Mouse (Mus musculus) myocyte (in vitro differentiated cells): ENCODE measurements around the gene Arhgap15.

Experiments
- E2F4 ChIP-seq: IDR thresholded peaks from one replicate; pipeline ENCODE4 v1.6.1; 2011; ENCODE audit warnings: mild to moderate bottlenecking, control low read depth, moderate library complexity; ENCODE audit not compliant: insufficient read depth
- MAX ChIP-seq: IDR thresholded peaks from one replicate; pipeline ENCODE4 v1.6.1; 2011; ENCODE audit warnings: low read depth, mild to moderate bottlenecking, control low read depth
- MYOD1 ChIP-seq, 3 experiments: IDR thresholded peaks; one replicate each; pipeline ENCODE4 v1.6.1; 2011; ENCODE audit warnings: control low read depth in 2 of 3, low read depth in 2 of 3, mild to moderate bottlenecking in 2 of 3, moderate library complexity in 1 of 3; ENCODE audit not compliant: insufficient read length in 2 of 3, control insufficient read depth in 1 of 3
- MYOG ChIP-seq, 3 experiments: IDR thresholded peaks; one replicate each; pipeline ENCODE4 v1.6.1; 2011; ENCODE audit warnings: control low read depth in 2 of 3, low read depth in 2 of 3, mild to moderate bottlenecking in 2 of 3; ENCODE audit not compliant: insufficient read length in 2 of 3, control insufficient read depth in 1 of 3, insufficient read depth in 1 of 3
- POLR2A ChIP-seq: IDR thresholded peaks from one replicate; pipeline ENCODE4 v1.6.1; 2011; ENCODE audit warnings: low read depth, mild to moderate bottlenecking, control low read depth, moderate library complexity; ENCODE audit not compliant: insufficient read length
- POLR2AphosphoS2 ChIP-seq: IDR thresholded peaks from one replicate; pipeline ENCODE4 v1.6.1; 2011; ENCODE audit warnings: low read depth, control low read depth; ENCODE audit not compliant: insufficient read length
- TCF12 ChIP-seq: IDR thresholded peaks from one replicate; pipeline ENCODE4 v1.6.1; 2011; ENCODE audit warnings: mild to moderate bottlenecking, control low read depth; ENCODE audit not compliant: poor library complexity, insufficient read depth, severe bottlenecking
- USF1 ChIP-seq: IDR thresholded peaks from one replicate; pipeline ENCODE4 v1.6.1; 2011; ENCODE audit warnings: low read depth, mild to moderate bottlenecking, control low read depth, moderate library complexity

DNA sequence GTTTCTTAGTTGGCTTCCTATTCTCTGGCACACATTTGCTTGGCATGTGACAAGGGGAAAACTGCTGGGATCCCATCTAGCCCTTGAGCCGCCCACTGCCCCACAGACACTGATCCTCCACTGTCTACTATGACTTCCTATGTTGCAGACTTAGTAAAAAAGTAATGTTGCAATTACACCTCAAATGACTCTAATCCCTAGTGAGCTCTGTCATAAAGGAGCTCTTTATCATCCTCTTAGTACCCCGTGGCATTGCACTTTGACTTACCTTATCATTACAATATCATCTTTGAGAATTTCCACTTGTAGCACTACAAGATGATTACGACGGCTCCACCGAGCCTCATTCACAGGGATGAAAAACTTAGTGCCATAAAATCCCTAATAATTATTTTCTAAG, 190.6 kb downstream of the Arhgap15 start:
- TF ChIP-seq USF1 (no peak), POLR2A (no peak), E2F4 (no peak), MAX (no peak), MYOD1 (IDR thresholded peaks at IDR 0.05; ENCODE audit: control insufficient read depth in 1 of 3, insufficient read length in 2 of 3, low read depth in 2 of 3) (no peak), TCF12 (no peak), MYOG (IDR thresholded peaks at IDR 0.05; ENCODE audit: control insufficient read depth in 1 of 3, insufficient read depth in 1 of 3, insufficient read length in 2 of 3, low read depth in 2 of 3) (no peak), POLR2AphosphoS2 (no peak)
